Mouse (Mus musculus) hindbrain, embryonic 15.5 days (tissue): Measurements from ENCODE around the gene Msmp. TPM values are rescaled to one million over a fixed set of nuclear protein-coding genes. Genes with fewer than 3 reads are reported as not detected.
A peak's percentile ranks its signal among the peaks of the same experiment; 100 is the strongest.
"Not testable (repeated sequence)": the region's sequence is repeated elsewhere in the genome, so short reads cannot be mapped to it uniquely, and the experiment has no call there.

Experiments
- ATAC-seq: fragments of 200-750 bp; cut with Nextera tagmentation; 2 replicates; pipeline ENCODE4 v1.8.0; 2017; ENCODE audit warnings: low read depth, moderate number of reproducible peaks, moderate TSS enrichment; ENCODE audit not compliant: low FRiP score
- H3K27ac ChIP-seq: fragments of 300-500 bp; sonication (generic); replicated peaks from 2 replicates; pipeline ENCODE4 v1.5.1; 2015; ENCODE audit warnings: mild to moderate bottlenecking, inconsistent platforms
- H3K27me3 ChIP-seq: fragments of 300-500 bp; sonication (generic); 2 replicates; pipeline ENCODE4 v1.6.1; 2015; ENCODE audit warnings: control low read depth, inconsistent platforms
- H3K36me3 ChIP-seq: fragments of 300-500 bp; sonication (generic); 2 replicates; pipeline ENCODE4 v1.6.1; 2015; ENCODE audit warnings: control low read depth, inconsistent platforms
- H3K4me1 ChIP-seq: fragments of 300-500 bp; sonication (generic); replicated peaks from 2 replicates; pipeline ENCODE4 v1.6.1; 2015; ENCODE audit warnings: control low read depth, inconsistent platforms
- H3K4me2 ChIP-seq: fragments of 300-500 bp; sonication (generic); 2 replicates; pipeline ENCODE4 v1.6.1; 2015; ENCODE audit warnings: moderate library complexity, mild to moderate bottlenecking, inconsistent platforms
- H3K4me3 ChIP-seq: fragments of 300-500 bp; sonication (generic); 2 replicates; pipeline ENCODE4 v1.5.1; 2015; ENCODE audit warnings: mild to moderate bottlenecking, inconsistent platforms
- H3K9ac ChIP-seq: fragments of 300-500 bp; sonication (generic); 2 replicates; pipeline ENCODE4 v1.6.1; 2015; ENCODE audit warnings: inconsistent platforms
- H3K9me3 ChIP-seq: fragments of 300-500 bp; sonication (generic); 2 replicates; pipeline ENCODE4 v1.6.1; 2016; ENCODE audit warnings: control low read depth, inconsistent platforms
- WGBS: fragments of 180-500 bp; shearing (Covaris S2); methylation state at CpG from one replicate; pipeline ENCODE4 v1.1.7; 2015; 5-methylcytosine and 5-hydroxymethylcytosine counted together
- polyA plus RNA-seq: library from polyadenylated mRNA; unstranded; fragments of >200 nt; fragmentation: Nextera tagmentation; extraction: Ambion mirVana; gene quantifications from 2 replicates; pipeline ENCODE4 v1.2.1, GENCODE M21; 2015

Gene Msmp
- polyA plus RNA-seq, 1 experiment from 2014 or later: 1.6 TPM

DNA sequence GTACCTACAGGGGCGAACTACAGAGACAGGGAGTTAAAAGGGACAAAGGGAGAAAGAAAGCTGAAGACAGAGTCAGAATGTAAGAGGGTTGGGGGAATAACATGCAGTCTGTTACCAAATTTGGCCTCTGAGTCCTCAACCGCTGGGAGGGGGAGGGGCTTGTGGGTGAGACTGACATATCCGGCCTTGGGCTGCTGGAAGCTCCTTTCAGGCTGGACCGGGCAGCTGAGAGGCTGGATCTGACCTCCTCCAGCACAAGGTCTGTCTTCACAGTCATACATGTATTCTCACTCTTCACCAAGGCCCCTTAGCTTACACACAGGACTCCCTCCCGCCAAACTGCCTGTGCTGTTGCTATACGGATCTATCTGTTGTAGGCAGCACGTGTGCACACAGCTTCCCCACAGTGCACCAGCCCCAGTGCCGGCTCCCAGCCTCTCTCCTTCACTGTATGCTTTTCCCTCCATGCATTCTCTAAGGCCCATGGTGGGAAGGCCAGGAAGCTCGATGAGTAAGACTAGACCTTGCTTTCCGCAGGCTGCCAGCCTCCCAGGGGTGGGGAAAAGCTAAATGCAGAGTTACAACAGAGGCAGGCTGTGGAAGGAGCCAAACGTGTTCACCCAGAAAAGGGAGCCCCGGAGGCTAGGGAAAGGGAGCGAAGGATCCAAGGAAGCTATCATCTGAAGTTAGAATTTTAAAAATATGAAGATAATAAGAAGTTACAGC lies 25.5 kb downstream of the Msmp start:
- H3K9ac ChIP-seq: no peak overlapping the region
- no peak for ATAC-seq
- peaks cover 43% of the 10 kb centered on the region for H3K4me1 ChIP-seq
- H3K27me3 ChIP-seq: no peaks in the 10 kb centered on the region
- H3K36me3 ChIP-seq: peaks cover 28% of the 10 kb centered on the region
- WGBS: 25% methylated on average over 13 of the region's 13 CpGs
- H3K9me3 ChIP-seq: no peaks in the 10 kb centered on the region
- H3K4me2 ChIP-seq: peak overlapping the region; percentile 32
- H3K27ac ChIP-seq: peak overlapping the region; percentile 11; the same call in 1 of the 2 replicates
- H3K4me3 ChIP-seq: no peak overlapping the region

- Histone ChIP-seq H3K9ac (no peak overlapping the region), H3K27me3 (no peaks in the 10 kb centered on the region), H3K4me2 (peak overlapping the region; percentile 32), H3K36me3 (peaks cover 33% of the 10 kb centered on the region), H3K4me3 (no peak overlapping the region), H3K9me3 (no peaks in the 10 kb centered on the region), H3K27ac (no peak overlapping the region), H3K4me1 (peaks cover 37% of the 10 kb centered on the region)
- ATAC-seq: no peak
- whole genome bisulfite sequencing: 41% methylated on average over 5 of the region's 5 CpGs
Measured at GRCm38 (mm10) chr4:43558028-43558630, 26.2 kb downstream of the Msmp start.

GRCm38 (mm10) chr4:43555926-43556325 lies 28.4 kb downstream of the Msmp start:
- ATAC-seq: no peak
- H3K27me3 ChIP-seq: no peaks in the 10 kb centered on the region

DNA sequence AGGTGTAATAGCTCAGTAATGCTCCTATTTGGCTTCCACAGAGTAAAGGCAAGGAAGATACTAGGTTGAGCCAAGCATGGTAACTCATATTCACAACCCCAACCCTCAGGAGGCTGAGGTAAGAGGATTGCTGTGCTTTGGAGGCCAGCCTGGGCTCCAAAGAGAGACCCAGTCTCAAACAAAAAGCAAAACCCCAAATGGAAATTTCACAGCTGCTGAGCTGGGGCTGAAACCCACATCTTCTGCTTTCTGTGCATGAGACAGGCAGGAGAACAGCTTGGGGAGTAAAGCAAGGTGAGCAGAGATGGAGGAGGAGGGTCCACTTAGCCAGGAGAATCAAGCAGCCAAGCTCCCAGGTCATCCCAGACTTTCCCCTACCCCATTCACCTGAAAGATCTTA lies 30.4 kb downstream of the Msmp start:
- no peak overlapping the region for H3K4me3 ChIP-seq
- H3K36me3 ChIP-seq: peaks cover 73% of the 10 kb centered on the region
- no peak for ATAC-seq
- H3K27ac ChIP-seq: no peak overlapping the region
- no peaks in the 10 kb centered on the region for H3K27me3 ChIP-seq
- H3K9ac ChIP-seq: no peak overlapping the region
- no peaks in the 10 kb centered on the region for H3K9me3 ChIP-seq
- peaks cover 8% of the 10 kb centered on the region for H3K4me1 ChIP-seq
- H3K4me2 ChIP-seq: no peak overlapping the region

More at GRCm38 (mm10) chr4:43555926-43556325, 28.4 kb downstream of the Msmp start:
- WGBS: 97% methylated on average over 7 of the region's 7 CpGs
- Histone ChIP-seq H3K4me3 (no peak overlapping the region), H3K27ac (no peak overlapping the region), H3K9ac (no peak overlapping the region), H3K9me3 (no peaks in the 10 kb centered on the region), H3K36me3 (peaks cover 53% of the 10 kb centered on the region), H3K4me1 (peaks cover 27% of the 10 kb centered on the region), H3K4me2 (no peak overlapping the region)

DNA sequence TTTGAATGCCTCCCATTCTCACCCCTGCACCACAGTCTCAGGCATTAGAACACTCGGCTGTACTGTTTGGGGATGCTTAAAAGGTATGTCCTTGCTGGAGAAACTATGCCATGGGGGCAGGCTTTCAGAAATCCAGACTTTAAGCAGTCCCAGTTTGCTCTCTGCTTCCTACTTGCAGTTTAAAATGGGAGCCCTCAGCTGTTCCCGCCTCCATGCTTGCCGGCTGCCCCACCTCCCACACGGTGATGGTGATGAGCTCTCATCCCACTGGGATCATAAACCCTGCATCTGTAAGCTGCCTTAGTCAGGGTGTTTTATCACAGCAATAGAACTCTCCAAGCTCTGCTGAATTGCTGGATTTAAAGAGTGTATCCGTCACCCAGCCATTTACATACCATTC lies 31.9 kb downstream of the Msmp start:
- WGBS: 90% methylated on average over 5 of the region's 5 CpGs
- H3K9ac ChIP-seq: no peak overlapping the region
- no peak for ATAC-seq
- H3K4me1 ChIP-seq: no peaks in the 10 kb centered on the region
- H3K9me3 ChIP-seq: no peaks in the 10 kb centered on the region
- no peaks in the 10 kb centered on the region for H3K27me3 ChIP-seq
- H3K36me3 ChIP-seq: peaks cover 87% of the 10 kb centered on the region
- no peak overlapping the region for H3K27ac ChIP-seq
- no peak overlapping the region for H3K4me2 ChIP-seq
- H3K4me3 ChIP-seq: no peak overlapping the region

- not testable (repeated sequence) for H3K27ac ChIP-seq, H3K4me2 ChIP-seq, H3K9me3 ChIP-seq, H3K4me1 ChIP-seq, H3K9ac ChIP-seq, H3K4me3 ChIP-seq, ATAC-seq, H3K27me3 ChIP-seq
- WGBS: 87% methylated on average over 6 of the region's 6 CpGs
- H3K36me3 ChIP-seq: peaks cover 93% of the 10 kb centered on the region
Measured at GRCm38 (mm10) chr4:43551854-43552253, 32.4 kb downstream of the Msmp start.

DNA sequence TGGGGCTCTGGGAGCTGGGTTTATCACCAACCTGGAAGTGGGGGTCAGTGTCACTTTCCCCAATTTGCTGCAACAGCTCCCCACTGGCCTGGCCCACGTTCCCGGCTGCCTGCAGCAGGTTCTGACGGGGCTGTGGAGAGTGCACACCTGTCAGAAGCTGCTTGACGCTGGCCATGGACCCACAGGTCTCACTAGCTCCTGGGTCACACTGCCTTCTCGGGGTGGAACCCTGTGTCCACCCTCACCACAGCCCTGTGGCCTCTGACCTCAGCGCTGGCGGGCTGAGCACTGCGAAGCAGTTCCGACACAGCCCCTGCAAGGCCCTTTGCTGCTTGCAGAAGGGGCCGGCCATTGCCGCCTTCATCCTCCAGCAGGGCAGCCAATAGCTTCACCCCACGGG lies 35.2 kb downstream of the Msmp start:
- 93% methylated on average over 12 of the region's 12 CpGs for WGBS
- Histone ChIP-seq H3K4me2 (no peak overlapping the region), H3K9me3 (no peaks in the 10 kb centered on the region), H3K9ac (no peak overlapping the region), H3K27ac (no peak overlapping the region), H3K4me1 (no peaks in the 10 kb centered on the region), H3K4me3 (no peak overlapping the region), H3K27me3 (no peaks in the 10 kb centered on the region), H3K36me3 (peaks cover 97% of the 10 kb centered on the region)
- ATAC-seq: no peak

- WGBS: 92% methylated on average over 8 of the region's 8 CpGs
- Histone ChIP-seq H3K9ac (no peak overlapping the region), H3K27ac (no peak overlapping the region), H3K27me3 (no peaks in the 10 kb centered on the region), H3K4me1 (no peaks in the 10 kb centered on the region), H3K36me3 (peaks cover 97% of the 10 kb centered on the region), H3K4me3 (no peak overlapping the region), H3K4me2 (no peak overlapping the region), H3K9me3 (no peaks in the 10 kb centered on the region)
- no peak for ATAC-seq
Measured at GRCm38 (mm10) chr4:43547160-43547559, 37.1 kb downstream of the Msmp start.

DNA sequence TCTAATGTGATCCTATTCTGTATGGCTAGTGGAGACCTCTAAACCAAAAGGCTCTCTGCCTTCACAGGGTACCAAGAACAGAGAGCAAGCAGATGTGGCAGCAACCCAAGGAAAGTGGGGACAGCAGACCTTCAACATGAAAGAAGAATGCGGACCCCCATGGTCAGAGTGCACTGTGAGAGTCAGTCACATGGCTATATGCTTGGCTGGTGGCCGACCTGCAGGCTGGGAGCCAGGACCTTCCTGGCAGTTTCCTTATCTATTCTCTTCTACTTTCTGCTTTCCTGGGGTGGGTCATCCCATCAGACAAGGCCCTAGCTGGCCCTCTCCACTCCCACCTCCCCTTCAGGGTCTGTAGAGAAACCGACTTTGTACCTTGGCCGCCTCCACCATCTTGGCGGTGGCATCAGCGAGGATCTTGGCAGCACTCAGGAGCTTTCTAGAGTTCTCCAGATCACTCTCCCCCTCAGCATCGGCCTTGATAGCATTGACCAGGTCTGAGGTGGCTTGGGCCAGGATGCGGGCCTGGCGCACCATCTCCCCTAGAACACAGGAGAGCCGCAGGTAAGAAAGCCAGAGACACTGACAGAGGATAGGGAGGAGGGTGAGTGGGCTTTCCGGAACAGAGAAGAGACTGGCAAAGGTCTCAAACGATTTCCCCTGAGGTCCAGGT lies 37.8 kb downstream of the Msmp start:
- H3K4me3 ChIP-seq: no peak overlapping the region

GRCm38 (mm10) chr4:43542044-43542443 lies 42.2 kb downstream of the Msmp start:
- no peak overlapping the region for H3K4me3 ChIP-seq
- no peaks in the 10 kb centered on the region for H3K4me1 ChIP-seq
- no peak overlapping the region for H3K9ac ChIP-seq
- no peak overlapping the region for H3K27ac ChIP-seq
- no peaks in the 10 kb centered on the region for H3K27me3 ChIP-seq
- peaks cover 96% of the 10 kb centered on the region for H3K36me3 ChIP-seq
- no peak for ATAC-seq
- H3K4me2 ChIP-seq: no peak overlapping the region
- WGBS: 98% methylated on average over 3 of the region's 3 CpGs
- no peaks in the 10 kb centered on the region for H3K9me3 ChIP-seq

More for the DNA sequence above, 37.8 kb downstream of the Msmp start:
- Histone ChIP-seq H3K36me3 (peaks cover 98% of the 10 kb centered on the region), H3K9me3 (no peaks in the 10 kb centered on the region), H3K9ac (no peak overlapping the region), H3K27ac (no peak overlapping the region), H3K4me1 (no peaks in the 10 kb centered on the region), H3K4me2 (no peak overlapping the region), H3K27me3 (no peaks in the 10 kb centered on the region)
- WGBS: 88% methylated on average over 12 of the region's 12 CpGs
- no peak for ATAC-seq

- WGBS: 91% methylated on average over 9 of the region's 9 CpGs
- Histone ChIP-seq H3K27me3 (no peaks in the 10 kb centered on the region), H3K27ac (no peak overlapping the region), H3K4me3 (no peak overlapping the region), H3K4me2 (no peak overlapping the region), H3K9ac (no peak overlapping the region), H3K9me3 (no peaks in the 10 kb centered on the region), H3K4me1 (no peaks in the 10 kb centered on the region), H3K36me3 (peaks cover 91% of the 10 kb centered on the region)
- no peak for ATAC-seq
Measured at GRCm38 (mm10) chr4:43536031-43536430, 48.3 kb downstream of the Msmp start.

- Histone ChIP-seq H3K9me3 (no peaks in the 10 kb centered on the region), H3K4me3 (no peak overlapping the region), H3K4me1 (no peaks in the 10 kb centered on the region), H3K9ac (no peak overlapping the region), H3K27ac (no peak overlapping the region), H3K36me3 (peaks cover 88% of the 10 kb centered on the region), H3K27me3 (no peaks in the 10 kb centered on the region), H3K4me2 (no peak overlapping the region)
- no peak for ATAC-seq
- 97% methylated on average over 8 of the region's 8 CpGs for WGBS
Measured at GRCm38 (mm10) chr4:43535628-43536027, 48.7 kb downstream of the Msmp start.
